Mouse (Mus musculus) heart, postnatal 4 days (tissue): ENCODE measurements at regions not wholly inside any gene's neighbourhood (a gene's known extent, or its start where the extent isn't known, plus 50 kb on each side); places are given as distances from the start of the nearest gene placed in this dataset.

Source experiments
- DNase-seq: peaks from one replicate; pipeline ENCODE4 v3.0.0; 2021

GRCm38 (mm10) chr6:55627228-55627627 is 53.8 kb downstream of the Neurod6 start:
- no peak for DNase-seq

- DNase-seq = no peak
These were observed 60.7 kb downstream of the Neurod6 start for GRCm38 (mm10) chr6:55620366-55620765.

GRCm38 (mm10) chr6:55617922-55618481 is 63.1 kb downstream of the Neurod6 start:
- DNase-seq = peak; percentile 52

GRCm38 (mm10) chr6:55610395-55610794 is 70.7 kb downstream of the Neurod6 start:
- DNase-seq = no peak

- DNase-seq = no peak
These were observed 71.1 kb downstream of the Neurod6 start for GRCm38 (mm10) chr6:55609976-55610375.

- no peak for DNase-seq
These were observed 72.0 kb downstream of the Neurod6 start for GRCm38 (mm10) chr6:55609053-55609452.

- no peak for DNase-seq
These were observed 84.0 kb downstream of the Neurod6 start for GRCm38 (mm10) chr6:55597088-55597487.

- no peak for DNase-seq
These were observed 88.9 kb downstream of the Neurod6 start for GRCm38 (mm10) chr6:55592126-55592525.

GRCm38 (mm10) chr6:55581106-55581505 is 100.0 kb downstream of the Neurod6 start:
- DNase-seq = no peak

- DNase-seq = no peak
These were observed 101.0 kb downstream of the Neurod6 start for GRCm38 (mm10) chr6:55580036-55580435.

- DNase-seq = no peak
These were observed 101.5 kb downstream of the Neurod6 start for GRCm38 (mm10) chr6:55579611-55580010.

GRCm38 (mm10) chr6:55579105-55579504 is 102.0 kb downstream of the Neurod6 start:
- DNase-seq = no peak

GRCm38 (mm10) chr6:55578051-55578450 is 103.0 kb downstream of the Neurod6 start:
- no peak for DNase-seq

- no peak for DNase-seq
These were observed 113.5 kb downstream of the Neurod6 start for GRCm38 (mm10) chr6:55567521-55567920.

- no peak for DNase-seq
These were observed 113.8 kb downstream of the Adcyap1r1 start for GRCm38 (mm10) chr6:55565260-55566209.

GRCm38 (mm10) chr6:55560606-55561005 is 108.8 kb downstream of the Adcyap1r1 start:
- no peak for DNase-seq

GRCm38 (mm10) chr6:55559797-55560196 is 108.0 kb downstream of the Adcyap1r1 start:
- no peak for DNase-seq
